ENCODE assay signal across 17 mouse cellular contexts in genomic region chr17:31979888-31980287, GRCm38 (mm10). TPM values are rescaled to one million over a fixed set of nuclear protein-coding genes. Genes with fewer than 3 reads are reported as not detected.
DNase-seq lines count a peak whose midpoint lies in the region; ATAC-seq lines count a peak whose summit lies in the region.
"Had no signal": no experiment of that assay in that cellular context is flagged by ENCODE, and none has a peak within 500 bp of the region (broad histone marks: within the 10 kb centered on the region; RNA-seq: fewer than 3 reads in every experiment).

No protein-coding gene starts in this region.

- no peak overlapping the region for H3K4me3 ChIP-seq in heart, embryonic 12.5 days
- no peak overlapping the region for H3K4me3 ChIP-seq in kidney, embryonic 15.5 days (replicated peaks)
- H3K4me3 ChIP-seq: embryonic facial prominence, embryonic 13.5 days; forebrain, embryonic 13.5 days; hindbrain, embryonic 13.5 days; left cerebral cortex, adult 2 months; limb, embryonic 13.5 days had no signal

- no peaks in the 10 kb centered on the region for H3K36me3 ChIP-seq in heart, embryonic 12.5 days
- no peaks in the 10 kb centered on the region for H3K36me3 ChIP-seq in kidney, embryonic 15.5 days
- H3K36me3 ChIP-seq: embryonic facial prominence, embryonic 13.5 days; hindbrain, embryonic 13.5 days; limb, embryonic 13.5 days had no signal

- H3K9ac ChIP-seq in heart, embryonic 12.5 days = no peak overlapping the region
- H3K9ac ChIP-seq in kidney, embryonic 15.5 days = no peak overlapping the region
- H3K9ac ChIP-seq: embryonic facial prominence, embryonic 13.5 days; forebrain, embryonic 13.5 days; hindbrain, embryonic 13.5 days; limb, embryonic 13.5 days had no signal

- intact Hi-C loops in left cerebral cortex, postnatal 14 days (cut with DNase I) = no loop called here

- H3K4me2 ChIP-seq in heart, embryonic 12.5 days = no peak overlapping the region
- H3K4me2 ChIP-seq in kidney, embryonic 15.5 days = no peak overlapping the region
- H3K4me2 ChIP-seq: embryonic facial prominence, embryonic 13.5 days; forebrain, embryonic 13.5 days; hindbrain, embryonic 13.5 days; limb, embryonic 13.5 days had no signal

- no peak for ATAC-seq in heart, embryonic 12.5 days (ENCODE audit: insufficient number of reproducible peaks, low FRiP score)
- ATAC-seq in kidney, embryonic 15.5 days (replicated peaks; ENCODE audit: low FRiP score) = no peak
- ATAC-seq: forebrain, embryonic 13.5 days; intestine, embryonic 16.5 days had no signal

- no peaks in the 10 kb centered on the region for H3K27me3 ChIP-seq in heart, embryonic 12.5 days (replicated peaks)
- H3K27me3 ChIP-seq in kidney, embryonic 15.5 days = no peaks in the 10 kb centered on the region
- H3K27me3 ChIP-seq: embryonic facial prominence, embryonic 13.5 days; forebrain, embryonic 13.5 days; hindbrain, embryonic 13.5 days; limb, embryonic 13.5 days had no signal

- H3K4me1 ChIP-seq in heart, embryonic 12.5 days (replicated peaks) = peaks cover 22% of the 10 kb centered on the region
- no peaks in the 10 kb centered on the region; the same call in 1 of the 2 replicates for H3K4me1 ChIP-seq in kidney, embryonic 15.5 days
- H3K4me1 ChIP-seq: forebrain, embryonic 13.5 days; hindbrain, embryonic 13.5 days; limb, embryonic 13.5 days had no signal

- 71% methylated on average over 4 of the region's 4 CpGs for WGBS in heart, embryonic 12.5 days
- WGBS in kidney, embryonic 15.5 days = 72% methylated on average over 4 of the region's 4 CpGs

- no peak overlapping the region for H3K27ac ChIP-seq in heart, embryonic 12.5 days (ENCODE audit: poor library complexity, severe bottlenecking)
- H3K27ac ChIP-seq in kidney, embryonic 15.5 days = no peak overlapping the region
- H3K27ac ChIP-seq: embryonic facial prominence, embryonic 13.5 days; forebrain, embryonic 13.5 days; hindbrain, embryonic 13.5 days; kidney, postnatal 0 days; left cerebral cortex, adult 2 months; limb, embryonic 13.5 days had no signal

- H3K9me3 ChIP-seq in heart, embryonic 12.5 days (replicated peaks) = no peaks in the 10 kb centered on the region
- H3K9me3 ChIP-seq in kidney, embryonic 15.5 days (replicated peaks) = no peaks in the 10 kb centered on the region
- H3K9me3 ChIP-seq: embryonic facial prominence, embryonic 13.5 days; forebrain, embryonic 13.5 days; hindbrain, embryonic 13.5 days; limb, embryonic 13.5 days had no signal

- DNase-seq in heart, adult 18-20 months = peak; percentile 49 to 77
- peak; percentile 22 for DNase-seq in 3134 (ENCODE audit: extremely low read depth, insufficient read length, low spot score)
- peak; percentile 88 for DNase-seq in NIH3T3 (ENCODE audit: low read depth)
- peak; percentile 63 for DNase-seq in lung, postnatal 10 days
- no peak for DNase-seq in left cerebral cortex, postnatal 14 days (ENCODE audit: low spot score in 2 of 2)
- DNase-seq: cerebellum, adult 11 months had no signal

RNA-seq across cellular contexts. Expression of gene Rrp1b, which starts 56.0 kb away (rescaled TPM):
- 1 to 10 TPM; 6.3 to 6.9 TPM for total RNA-seq in heart, adult 18-20 months (2021)
- 39.9 and 44.1 TPM in 2 replicates for polyA plus RNA-seq in heart, embryonic 12.5 days (2016; fragmentation: Nextera tagmentation; extraction: Ambion mirVana)
- 71.0 and 73.6 TPM in 2 replicates for polyA plus RNA-seq in kidney, embryonic 15.5 days (2015; fragmentation: Nextera tagmentation; extraction: Ambion mirVana)
- 10 to 100 TPM; 18.2 to 21.2 TPM for total RNA-seq in left cerebral cortex, postnatal 14 days (2021)

RNA-seq across cellular contexts. Expression of gene Hsf2bp, which starts 56.3 kb away (rescaled TPM):
- total RNA-seq in heart, adult 18-20 months (2021) = 1 to 10 TPM; 1.2 to 1.4 TPM
- polyA plus RNA-seq in heart, embryonic 12.5 days (2016; fragmentation: Nextera tagmentation; extraction: Ambion mirVana) = 0.41 and 0.60 TPM in 2 replicates
- 0.70 and 0.73 TPM in 2 replicates for polyA plus RNA-seq in kidney, embryonic 15.5 days (2015; fragmentation: Nextera tagmentation; extraction: Ambion mirVana)
- total RNA-seq in left cerebral cortex, postnatal 14 days (2021) = under 1 TPM; 0.68 to 0.80 TPM
- total RNA-seq: common myeloid progenitor, adult 5-6 weeks; monocyte, adult 5-6 weeks had no signal

Comparison
In these comparisons a context has a peak if more than half of its experiments do, and no peak if none do; other contexts are left out.
1. DNase-seq: peak in heart, adult 18-20 months (2 of 2), 3134 (single experiment), NIH3T3 (single experiment) and lung, postnatal 10 days (single experiment); none in left cerebral cortex, postnatal 14 days (0 of 2).